Mouse (Mus musculus): ENCODE data around the gene Tgfbrap1. TPM values are rescaled to one million over a fixed set of nuclear protein-coding genes. Genes with fewer than 3 reads are reported as not detected.

Gene Tgfbrap1
- polyA plus RNA-seq, 1 experiment from 2014 or later, result 21.9 TPM

GRCm38 (mm10) chr1:43091306-43092055 lies 7.0 kb downstream of the Tgfbrap1 start:
- DNase-seq, result peak; percentile 38
- peak; percentile 1; the same call in 1 of the 2 replicates for ATAC-seq (ENCODE audit: low FRiP score, low TSS enrichment)

DNA sequence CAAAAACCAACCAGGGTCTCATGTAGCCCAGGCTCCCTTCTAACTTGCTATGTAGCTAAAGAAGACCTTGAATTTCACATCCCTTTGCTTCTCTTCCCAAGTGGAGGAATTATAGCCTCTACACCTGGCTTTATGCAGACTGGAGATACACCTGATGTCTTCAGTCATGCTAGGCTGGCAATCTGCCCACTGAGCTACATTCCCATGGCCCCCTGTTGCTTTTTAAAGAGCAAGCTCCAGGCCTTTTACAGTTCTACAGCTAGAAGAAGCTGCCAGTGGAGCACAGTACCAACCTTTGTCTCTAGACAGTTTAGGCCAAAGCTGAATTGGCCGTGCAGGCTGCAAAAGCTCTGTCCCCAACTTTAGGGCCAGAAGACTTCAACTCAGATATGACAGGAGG lies 8.0 kb downstream of the Tgfbrap1 start:
- Histone ChIP-seq H3K27ac (replicated peaks; ENCODE audit: low read depth, low read length) (no peak overlapping the region), H3K4me2 (ENCODE audit: low read length) (no peak overlapping the region), H3K36me3 (ENCODE audit: control insufficient read depth, insufficient read depth, low read length) (0 out of 2 replicates have a peak, but pooled peaks cover 2% of the 10 kb centered on the region), H3K4me1 (ENCODE audit: control insufficient read depth, insufficient read depth, low read length) (peaks cover 19% of the 10 kb centered on the region), H3K9ac (replicated peaks; ENCODE audit: low read length) (no peak overlapping the region), H3K4me3 (replicated peaks; ENCODE audit: low read depth, low read length) (no peak overlapping the region), H3K9me3 (ENCODE audit: control insufficient read depth, low read length) (no peaks in the 10 kb centered on the region), H3K27me3 (ENCODE audit: control insufficient read depth, insufficient read depth, low read length) (no peaks in the 10 kb centered on the region)
- no peak for DNase-seq
- 81% methylated on average over 1 of the region's 1 CpGs for WGBS
- ATAC-seq (ENCODE audit: low FRiP score, low TSS enrichment), result no peak

More at GRCm38 (mm10) chr1:43091306-43092055, 7.0 kb downstream of the Tgfbrap1 start:
- H3K4me1 ChIP-seq (ENCODE audit: control insufficient read depth, insufficient read depth, low read length), result peaks cover 19% of the 10 kb centered on the region
- peak overlapping the region; percentile 92 for H3K9ac ChIP-seq (replicated peaks; ENCODE audit: low read length)
- H3K9me3 ChIP-seq (ENCODE audit: control insufficient read depth, low read length), result no peaks in the 10 kb centered on the region
- no peaks in the 10 kb centered on the region for H3K27me3 ChIP-seq (ENCODE audit: control insufficient read depth, insufficient read depth, low read length)
- 49% methylated on average over 13 of the region's 13 CpGs for WGBS
- no peak overlapping the region for H3K27ac ChIP-seq (replicated peaks; ENCODE audit: low read depth, low read length)
- H3K36me3 ChIP-seq (ENCODE audit: control insufficient read depth, insufficient read depth, low read length), result 0 out of 2 replicates have a peak, but pooled peaks cover 2% of the 10 kb centered on the region
- peak overlapping the region; percentile 82 for H3K4me2 ChIP-seq (ENCODE audit: low read length)
- peak overlapping the region; percentile 71 for H3K4me3 ChIP-seq (replicated peaks; ENCODE audit: low read depth, low read length)

- no peaks in the 10 kb centered on the region for H3K4me1 ChIP-seq (ENCODE audit: control insufficient read depth, insufficient read depth, low read length)
- H3K9me3 ChIP-seq (ENCODE audit: control insufficient read depth, low read length), result no peaks in the 10 kb centered on the region
- H3K27ac ChIP-seq (replicated peaks; ENCODE audit: low read depth, low read length), result no peak overlapping the region
- DNase-seq, result no peak
- ATAC-seq (ENCODE audit: low FRiP score, low TSS enrichment), result no peak
- no peak overlapping the region for H3K4me3 ChIP-seq (replicated peaks; ENCODE audit: low read depth, low read length)
- H3K9ac ChIP-seq (replicated peaks; ENCODE audit: low read length), result no peak overlapping the region
- whole genome bisulfite sequencing, result 86% methylated on average over 5 of the region's 5 CpGs
- H3K27me3 ChIP-seq (ENCODE audit: control insufficient read depth, insufficient read depth, low read length), result no peaks in the 10 kb centered on the region
- H3K36me3 ChIP-seq (ENCODE audit: control insufficient read depth, insufficient read depth, low read length), result 0 out of 2 replicates have a peak, but pooled peaks cover 6% of the 10 kb centered on the region
- no peak overlapping the region for H3K4me2 ChIP-seq (ENCODE audit: low read length)
Observed at GRCm38 (mm10) chr1:43082946-43083345, 15.5 kb downstream of the Tgfbrap1 start.

GRCm38 (mm10) chr1:43078124-43078523 lies 20.3 kb downstream of the Tgfbrap1 start:
- Histone ChIP-seq H3K9me3 (ENCODE audit: control insufficient read depth, low read length) (no peaks in the 10 kb centered on the region), H3K27me3 (ENCODE audit: control insufficient read depth, insufficient read depth, low read length) (no peaks in the 10 kb centered on the region), H3K27ac (replicated peaks; ENCODE audit: low read depth, low read length) (no peak overlapping the region), H3K36me3 (ENCODE audit: control insufficient read depth, insufficient read depth, low read length) (peaks cover 20% of the 10 kb centered on the region), H3K4me1 (ENCODE audit: control insufficient read depth, insufficient read depth, low read length) (no peaks in the 10 kb centered on the region), H3K9ac (replicated peaks; ENCODE audit: low read length) (no peak overlapping the region), H3K4me3 (replicated peaks; ENCODE audit: low read depth, low read length) (no peak overlapping the region), H3K4me2 (ENCODE audit: low read length) (no peak overlapping the region)
- no peak for ATAC-seq (ENCODE audit: low FRiP score, low TSS enrichment)
- no peak for DNase-seq
- 84% methylated on average over 2 of the region's 2 CpGs for WGBS

- Histone ChIP-seq H3K36me3 (ENCODE audit: control insufficient read depth, insufficient read depth, low read length) (peaks cover 31% of the 10 kb centered on the region), H3K9me3 (ENCODE audit: control insufficient read depth, low read length) (no peaks in the 10 kb centered on the region), H3K27ac (replicated peaks; ENCODE audit: low read depth, low read length) (no peak overlapping the region), H3K27me3 (ENCODE audit: control insufficient read depth, insufficient read depth, low read length) (no peaks in the 10 kb centered on the region), H3K4me1 (ENCODE audit: control insufficient read depth, insufficient read depth, low read length) (no peaks in the 10 kb centered on the region), H3K4me3 (replicated peaks; ENCODE audit: low read depth, low read length) (no peak overlapping the region), H3K9ac (replicated peaks; ENCODE audit: low read length) (no peak overlapping the region), H3K4me2 (ENCODE audit: low read length) (no peak overlapping the region)
- DNase-seq (no peak), ATAC-seq (ENCODE audit: low FRiP score, low TSS enrichment) (no peak)
- 95% methylated on average over 2 of the region's 2 CpGs for WGBS
Observed at GRCm38 (mm10) chr1:43074791-43075190, 23.6 kb downstream of the Tgfbrap1 start.

GRCm38 (mm10) chr1:43072561-43072960 lies 25.9 kb downstream of the Tgfbrap1 start:
- Histone ChIP-seq H3K36me3 (ENCODE audit: control insufficient read depth, insufficient read depth, low read length) (peaks cover 40% of the 10 kb centered on the region), H3K4me1 (ENCODE audit: control insufficient read depth, insufficient read depth, low read length) (no peaks in the 10 kb centered on the region), H3K9ac (replicated peaks; ENCODE audit: low read length) (no peak overlapping the region), H3K27me3 (ENCODE audit: control insufficient read depth, insufficient read depth, low read length) (no peaks in the 10 kb centered on the region), H3K27ac (replicated peaks; ENCODE audit: low read depth, low read length) (no peak overlapping the region), H3K9me3 (ENCODE audit: control insufficient read depth, low read length) (no peaks in the 10 kb centered on the region), H3K4me2 (ENCODE audit: low read length) (no peak overlapping the region), H3K4me3 (replicated peaks; ENCODE audit: low read depth, low read length) (no peak overlapping the region)
- WGBS, result 87% methylated on average over 1 of the region's 1 CpGs
- DNase-seq (no peak), ATAC-seq (ENCODE audit: low FRiP score, low TSS enrichment) (no peak)

DNA sequence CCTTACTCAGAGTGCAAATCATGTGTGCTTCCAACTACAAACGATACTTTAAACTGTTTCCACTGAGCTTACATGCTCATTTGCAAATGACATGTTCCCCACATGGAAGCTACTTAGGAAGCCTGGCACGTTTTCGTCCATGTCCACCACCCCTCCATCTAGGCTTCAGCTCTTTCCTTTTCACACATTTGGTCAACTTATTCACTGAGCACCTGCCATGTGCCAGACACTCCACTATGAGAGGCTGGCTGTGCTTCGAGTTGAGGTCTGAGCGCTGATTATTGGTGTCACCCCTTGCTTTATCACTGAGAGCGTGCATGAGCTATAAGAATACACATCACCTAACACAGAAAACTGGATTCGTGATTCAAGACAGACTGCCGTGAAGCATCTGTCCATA lies 26.4 kb downstream of the Tgfbrap1 start:
- no peaks in the 10 kb centered on the region for H3K9me3 ChIP-seq (ENCODE audit: control insufficient read depth, low read length)
- H3K4me2 ChIP-seq (ENCODE audit: low read length), result no peak overlapping the region
- no peak overlapping the region for H3K9ac ChIP-seq (replicated peaks; ENCODE audit: low read length)
- ATAC-seq (ENCODE audit: low FRiP score, low TSS enrichment) (no peak), DNase-seq (no peak)
- WGBS, result 93% methylated on average over 8 of the region's 8 CpGs
- no peaks in the 10 kb centered on the region for H3K27me3 ChIP-seq (ENCODE audit: control insufficient read depth, insufficient read depth, low read length)
- H3K27ac ChIP-seq (replicated peaks; ENCODE audit: low read depth, low read length), result no peak overlapping the region
- peaks cover 43% of the 10 kb centered on the region for H3K36me3 ChIP-seq (ENCODE audit: control insufficient read depth, insufficient read depth, low read length)
- H3K4me3 ChIP-seq (replicated peaks; ENCODE audit: low read depth, low read length), result no peak overlapping the region
- no peaks in the 10 kb centered on the region for H3K4me1 ChIP-seq (ENCODE audit: control insufficient read depth, insufficient read depth, low read length)

DNA sequence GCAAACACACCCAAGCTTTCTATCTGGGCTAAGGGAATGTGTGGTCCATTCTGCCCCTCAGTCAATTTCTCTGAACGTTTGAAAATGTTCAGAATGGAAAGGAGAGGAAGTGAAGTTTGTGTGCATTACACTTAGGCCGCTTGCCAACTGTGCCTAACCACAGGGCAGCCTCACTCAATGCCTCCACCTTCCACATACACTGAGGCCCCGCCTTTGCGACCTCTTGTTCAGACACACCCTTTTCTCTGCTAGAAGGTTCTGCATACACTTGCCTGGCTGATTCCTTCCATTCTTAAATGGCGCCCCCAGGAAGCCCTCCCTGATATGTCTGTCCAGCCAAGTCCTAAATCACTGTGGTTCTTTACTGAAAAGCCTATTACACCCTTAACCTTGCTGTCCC lies 27.7 kb downstream of the Tgfbrap1 start:
- Histone ChIP-seq H3K9ac (replicated peaks; ENCODE audit: low read length) (no peak overlapping the region), H3K36me3 (ENCODE audit: control insufficient read depth, insufficient read depth, low read length) (peaks cover 51% of the 10 kb centered on the region), H3K4me1 (ENCODE audit: control insufficient read depth, insufficient read depth, low read length) (no peaks in the 10 kb centered on the region), H3K27ac (replicated peaks; ENCODE audit: low read depth, low read length) (no peak overlapping the region), H3K4me3 (replicated peaks; ENCODE audit: low read depth, low read length) (no peak overlapping the region), H3K27me3 (ENCODE audit: control insufficient read depth, insufficient read depth, low read length) (no peaks in the 10 kb centered on the region), H3K9me3 (ENCODE audit: control insufficient read depth, low read length) (no peaks in the 10 kb centered on the region), H3K4me2 (ENCODE audit: low read length) (no peak overlapping the region)
- WGBS, result 89% methylated on average over 5 of the region's 5 CpGs
- no peak for ATAC-seq (ENCODE audit: low FRiP score, low TSS enrichment)
- no peak for DNase-seq

DNA sequence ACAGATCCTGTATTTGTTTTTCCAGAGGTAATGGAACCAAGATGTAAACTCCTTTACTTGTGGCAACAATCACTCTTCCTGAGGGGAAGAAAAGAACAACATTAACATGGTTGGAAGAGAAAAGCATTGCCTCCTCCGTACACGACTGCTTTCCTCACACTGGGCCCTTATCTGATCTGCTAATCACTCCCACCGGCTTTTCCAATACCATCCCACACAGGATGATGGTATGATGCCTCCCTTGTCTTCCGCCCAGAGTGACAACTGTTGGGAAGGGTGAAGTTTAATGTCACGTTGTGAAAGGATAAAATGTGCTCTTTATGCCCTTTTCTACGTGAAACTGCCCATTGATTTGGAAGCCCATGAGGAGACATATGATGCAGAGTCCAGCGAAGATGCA lies 30.9 kb downstream of the Tgfbrap1 start:
- peaks cover 44% of the 10 kb centered on the region for H3K36me3 ChIP-seq (ENCODE audit: control insufficient read depth, insufficient read depth, low read length)

More for the DNA sequence above, 30.9 kb downstream of the Tgfbrap1 start:
- Histone ChIP-seq H3K27me3 (ENCODE audit: control insufficient read depth, insufficient read depth, low read length) (no peaks in the 10 kb centered on the region), H3K9ac (replicated peaks; ENCODE audit: low read length) (no peak overlapping the region), H3K4me1 (ENCODE audit: control insufficient read depth, insufficient read depth, low read length) (no peaks in the 10 kb centered on the region), H3K4me2 (ENCODE audit: low read length) (no peak overlapping the region), H3K27ac (replicated peaks; ENCODE audit: low read depth, low read length) (no peak overlapping the region), H3K4me3 (replicated peaks; ENCODE audit: low read depth, low read length) (no peak overlapping the region), H3K9me3 (ENCODE audit: control insufficient read depth, low read length) (no peaks in the 10 kb centered on the region)
- DNase-seq (no peak), ATAC-seq (ENCODE audit: low FRiP score, low TSS enrichment) (no peak)
- WGBS, result 90% methylated on average over 7 of the region's 7 CpGs

Data from midbrain, embryonic 14.5 days (tissue).